Mouse (Mus musculus): ENCODE measurements around the gene Tm4sf5. TPM values are rescaled to one million over a fixed set of nuclear protein-coding genes. Genes with fewer than 3 reads are reported as not detected.

Gene Tm4sf5
- polyA plus RNA-seq, 1 experiment from 2014 or later = 3.4 TPM

Other genes starting within 250 kb of the Tm4sf5 start
- gene Alox12, start 249.9 kb upstream of the Tm4sf5 start, polyA plus RNA-seq (2015; fragmentation: Nextera tagmentation; extraction: Ambion mirVana) = 1.2 and 1.7 TPM in 2 replicates
- 0.08 TPM in 1 of 2 replicates, not detected in the other for gene Alox12e, start 182.6 kb upstream of the Tm4sf5 start, polyA plus RNA-seq (2015; fragmentation: Nextera tagmentation; extraction: Ambion mirVana)
- gene Alox15, start 153.2 kb upstream of the Tm4sf5 start, polyA plus RNA-seq (2015; fragmentation: Nextera tagmentation; extraction: Ambion mirVana) = not detected in 2 replicates
- gene Pelp1, start 95.2 kb upstream of the Tm4sf5 start, polyA plus RNA-seq (2015; fragmentation: Nextera tagmentation; extraction: Ambion mirVana) = 30.7 and 33.6 TPM in 2 replicates
- 50.3 and 57.5 TPM in 2 replicates for gene Arrb2, start 72.6 kb upstream of the Tm4sf5 start, polyA plus RNA-seq (2015; fragmentation: Nextera tagmentation; extraction: Ambion mirVana)
- gene Med11, start 53.3 kb upstream of the Tm4sf5 start, polyA plus RNA-seq (2015; fragmentation: Nextera tagmentation; extraction: Ambion mirVana) = 45.6 and 49.2 TPM in 2 replicates
- gene Zmynd15, start 45.8 kb upstream of the Tm4sf5 start, polyA plus RNA-seq (2015; fragmentation: Nextera tagmentation; extraction: Ambion mirVana) = 0.77 and 0.90 TPM in 2 replicates
- 5.2 and 6.1 TPM in 2 replicates for gene Cxcl16, start 45.3 kb upstream of the Tm4sf5 start, polyA plus RNA-seq (2015; fragmentation: Nextera tagmentation; extraction: Ambion mirVana)
- 0.42 TPM in 1 of 2 replicates, not detected in the other for gene Vmo1, start 9.4 kb downstream of the Tm4sf5 start, polyA plus RNA-seq (2015; fragmentation: Nextera tagmentation; extraction: Ambion mirVana)
- 0.21 and 0.26 TPM in 2 replicates for gene Gltpd2, start 14.0 kb downstream of the Tm4sf5 start, polyA plus RNA-seq (2015; fragmentation: Nextera tagmentation; extraction: Ambion mirVana)
- 763 and 792 TPM in 2 replicates for gene Psmb6, start 20.1 kb downstream of the Tm4sf5 start, polyA plus RNA-seq (2015; fragmentation: Nextera tagmentation; extraction: Ambion mirVana)
- gene Gm40193, start 27.7 kb downstream of the Tm4sf5 start, polyA plus RNA-seq (2015; fragmentation: Nextera tagmentation; extraction: Ambion mirVana) = not detected in 2 replicates
- 17.3 and 20.4 TPM in 2 replicates for gene Pld2, start 34.8 kb downstream of the Tm4sf5 start, polyA plus RNA-seq (2015; fragmentation: Nextera tagmentation; extraction: Ambion mirVana)
- 18.1 and 20.5 TPM in 2 replicates for gene Mink1, start 57.6 kb downstream of the Tm4sf5 start, polyA plus RNA-seq (2015; fragmentation: Nextera tagmentation; extraction: Ambion mirVana)
- not detected in 2 replicates for gene 4930544D05Rik, start 110.6 kb downstream of the Tm4sf5 start, polyA plus RNA-seq (2015; fragmentation: Nextera tagmentation; extraction: Ambion mirVana)
- gene Chrne, start 114.0 kb downstream of the Tm4sf5 start, polyA plus RNA-seq (2015; fragmentation: Nextera tagmentation; extraction: Ambion mirVana) = 0.24 and 0.51 TPM in 2 replicates
- gene Gp1ba, start 133.9 kb downstream of the Tm4sf5 start, polyA plus RNA-seq (2015; fragmentation: Nextera tagmentation; extraction: Ambion mirVana) = 0.24 and 0.38 TPM in 2 replicates
- 94.8 and 109 TPM in 2 replicates for gene Rnf167, start 142.0 kb downstream of the Tm4sf5 start, polyA plus RNA-seq (2015; fragmentation: Nextera tagmentation; extraction: Ambion mirVana)
- 167 and 176 TPM in 2 replicates for gene Slc25a11, start 142.2 kb downstream of the Tm4sf5 start, polyA plus RNA-seq (2015; fragmentation: Nextera tagmentation; extraction: Ambion mirVana)
- gene Pfn1, start 149.4 kb downstream of the Tm4sf5 start, polyA plus RNA-seq (2015; fragmentation: Nextera tagmentation; extraction: Ambion mirVana) = 722 and 792 TPM in 2 replicates
- gene Eno3, start 152.0 kb downstream of the Tm4sf5 start, polyA plus RNA-seq (2015; fragmentation: Nextera tagmentation; extraction: Ambion mirVana) = 6.7 and 8.7 TPM in 2 replicates
- 152 and 164 TPM in 2 replicates for gene Spag7, start 164.2 kb downstream of the Tm4sf5 start, polyA plus RNA-seq (2015; fragmentation: Nextera tagmentation; extraction: Ambion mirVana)
- gene Camta2, start 182.9 kb downstream of the Tm4sf5 start, polyA plus RNA-seq (2015; fragmentation: Nextera tagmentation; extraction: Ambion mirVana) = 23.4 and 27.5 TPM in 2 replicates
- gene Inca1, start 194.9 kb downstream of the Tm4sf5 start, polyA plus RNA-seq (2015; fragmentation: Nextera tagmentation; extraction: Ambion mirVana) = 1.8 and 1.9 TPM in 2 replicates
- 1.7 and 1.9 TPM in 2 replicates for gene Kif1c, start 195.3 kb downstream of the Tm4sf5 start, polyA plus RNA-seq (2015; fragmentation: Nextera tagmentation; extraction: Ambion mirVana)